Mouse (Mus musculus) liver, embryonic 11.5 days (tissue): ENCODE measurements around the gene Sugct. TPM values are rescaled to one million over a fixed set of nuclear protein-coding genes. Genes with fewer than 3 reads are reported as not detected.

Experiments used
- ATAC-seq: fragments of 200-750 bp; cut with Nextera tagmentation; replicated peaks from 2 replicates; pipeline ENCODE4 v1.8.0; 2017; ENCODE audit warnings: moderate number of reproducible peaks, mild to moderate bottlenecking, moderate TSS enrichment, moderate library complexity; ENCODE audit not compliant: low FRiP score
- DNase-seq: peaks from one replicate; pipeline ENCODE4 v3.0.0-alpha.2; 2017; ENCODE audit warnings: low spot score
- H3K27ac ChIP-seq: fragments of 300-500 bp; sonication (generic); 2 replicates; pipeline ENCODE4 v1.5.1; 2014; ENCODE audit warnings: mild to moderate bottlenecking, low read depth, low read length, control low read depth
- H3K27me3 ChIP-seq: fragments of 300-500 bp; sonication (generic); replicated peaks from 2 replicates; pipeline ENCODE4 v1.6.1; 2014; ENCODE audit warnings: low read length, mixed read lengths; ENCODE audit not compliant: control insufficient read depth, insufficient read depth
- H3K36me3 ChIP-seq: fragments of 300-500 bp; sonication (generic); 2 replicates; pipeline ENCODE4 v1.6.1; 2014; ENCODE audit warnings: mild to moderate bottlenecking, low read length, moderate library complexity, mixed read lengths; ENCODE audit not compliant: control insufficient read depth, insufficient read depth
- H3K4me1 ChIP-seq: fragments of 300-500 bp; sonication (generic); replicated peaks from 2 replicates; pipeline ENCODE4 v1.6.1; 2014; ENCODE audit warnings: low read length, mixed read lengths; ENCODE audit not compliant: control insufficient read depth, insufficient read depth
- H3K4me2 ChIP-seq: fragments of 300-500 bp; sonication (generic); 2 replicates; pipeline ENCODE4 v1.6.1; 2014; ENCODE audit warnings: mild to moderate bottlenecking, control low read depth, moderate library complexity
- H3K4me3 ChIP-seq: fragments of 300-500 bp; sonication (generic); 2 replicates; pipeline ENCODE4 v1.5.1; 2014; ENCODE audit warnings: low read depth, low read length, control low read depth
- H3K9ac ChIP-seq: fragments of 300-500 bp; sonication (generic); 2 replicates; pipeline ENCODE4 v1.6.1; 2014; ENCODE audit warnings: low read depth, low read length, control low read depth
- H3K9me3 ChIP-seq: fragments of 300-500 bp; sonication (generic); 2 replicates; pipeline ENCODE4 v1.6.1; 2016; ENCODE audit warnings: low read length, inconsistent platforms, mixed read lengths; ENCODE audit not compliant: control insufficient read depth
- WGBS: fragments of 180-500 bp; shearing (Covaris S2); extraction: QIAGEN DNeasy Blood & Tissue Kit; methylation state at CpG from one replicate; pipeline ENCODE4 v1.1.7; 2014; 5-methylcytosine and 5-hydroxymethylcytosine counted together
- polyA plus RNA-seq: library from polyadenylated mRNA; unstranded; fragments of >200 nt; fragmentation: Nextera tagmentation; extraction: Ambion mirVana; gene quantifications from 2 replicates; pipeline ENCODE4 v1.2.1, GENCODE M21; 2014

Gene Sugct
- 2.6 and 2.8 TPM in 2 replicates for polyA plus RNA-seq

DNA sequence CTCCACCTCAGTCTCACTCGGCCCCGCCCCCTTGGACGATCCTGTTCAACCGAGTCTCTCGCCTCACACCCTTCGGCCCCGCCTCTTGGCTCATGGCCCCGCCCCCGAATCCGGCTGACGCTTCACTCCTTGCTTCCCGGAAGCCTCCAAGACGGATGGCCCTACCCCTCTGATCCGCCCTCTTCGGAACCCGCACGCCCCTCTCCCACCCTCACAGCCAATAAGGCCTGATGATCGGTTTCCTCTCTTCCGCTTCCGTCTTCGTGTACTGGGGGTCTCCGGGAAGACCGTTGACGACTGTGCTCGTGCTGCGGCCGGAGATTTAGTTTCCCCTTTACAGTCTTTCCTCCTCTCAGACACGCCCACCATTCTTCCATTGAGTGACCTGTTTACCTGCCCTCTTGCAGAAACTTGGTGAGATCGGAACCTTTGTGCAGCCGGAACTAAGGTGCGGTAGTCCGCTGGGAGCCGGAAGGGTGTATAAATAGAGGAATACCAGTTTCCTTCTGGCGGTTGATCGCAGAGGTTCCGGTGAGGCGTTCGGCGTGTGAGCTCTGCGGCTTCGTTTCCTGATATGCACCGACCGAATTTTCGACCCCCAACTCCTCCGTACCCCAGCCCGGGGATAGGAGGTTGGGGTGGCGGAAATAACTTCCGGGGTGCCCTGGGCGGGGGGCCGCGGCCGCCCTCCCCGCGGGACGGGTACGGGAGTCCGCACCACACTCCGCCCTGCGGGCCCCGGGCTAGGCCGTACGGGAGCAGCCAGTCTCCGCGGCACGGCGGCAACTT, at the start of gene Sugct, which contains the start of gene Mplkip:
Gene Sugct, minus strand, starts transcription at position 643 of the 789 bp plus-strand sequence.
Gene Mplkip, plus strand, starts transcription at position 282 of the 789 bp plus-strand sequence.
- Histone ChIP-seq H3K27ac (peak within 1 kb of the TSS; percentile 92), H3K9ac (peak within 1 kb of the TSS; percentile 95), H3K4me1 (peaks cover 4% of the 10 kb centered on the region; the same call in 1 of the 2 replicates), H3K4me2 (peak within 1 kb of the TSS; percentile 71), H3K9me3 (no peaks in the 10 kb centered on the region), H3K36me3 (no peaks in the 10 kb centered on the region), H3K4me3 (peak within 1 kb of the TSS; percentile 83), H3K27me3 (no peaks in the 10 kb centered on the region)
- DNase-seq (peak; percentile 100), ATAC-seq (peak; percentile 97)
- under 1% methylated on average over 65 of the region's 66 CpGs for WGBS

DNA sequence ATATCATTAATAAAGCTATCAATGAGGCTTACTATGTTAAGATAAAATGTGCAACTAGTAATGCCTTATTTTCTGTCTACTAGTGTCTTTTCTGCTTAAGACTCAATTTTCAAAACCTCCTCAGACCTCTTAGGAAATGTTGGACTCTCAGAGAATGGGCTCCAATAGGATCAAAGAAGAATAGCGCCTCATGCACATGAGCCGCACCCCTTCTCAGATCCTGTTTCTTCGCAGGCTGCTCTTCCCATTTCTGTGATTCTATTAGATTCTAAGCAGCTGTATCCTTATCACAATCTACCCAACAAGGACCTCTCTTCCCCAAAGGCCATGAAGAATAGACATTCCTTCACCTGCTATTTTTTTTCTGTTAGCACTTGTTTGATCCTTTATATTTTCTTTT, 33.4 kb upstream of the Sugct start:
- Histone ChIP-seq H3K27me3 (no peaks in the 10 kb centered on the region), H3K9ac (no peak overlapping the region), H3K4me1 (no peaks in the 10 kb centered on the region), H3K27ac (no peak overlapping the region), H3K4me3 (no peak overlapping the region), H3K9me3 (no peaks in the 10 kb centered on the region), H3K36me3 (peaks cover 5% of the 10 kb centered on the region; the same call in 1 of the 2 replicates), H3K4me2 (no peak overlapping the region)
- DNase-seq: no peak
- 89% methylated on average over 3 of the region's 3 CpGs for WGBS
- no peak for ATAC-seq

DNA sequence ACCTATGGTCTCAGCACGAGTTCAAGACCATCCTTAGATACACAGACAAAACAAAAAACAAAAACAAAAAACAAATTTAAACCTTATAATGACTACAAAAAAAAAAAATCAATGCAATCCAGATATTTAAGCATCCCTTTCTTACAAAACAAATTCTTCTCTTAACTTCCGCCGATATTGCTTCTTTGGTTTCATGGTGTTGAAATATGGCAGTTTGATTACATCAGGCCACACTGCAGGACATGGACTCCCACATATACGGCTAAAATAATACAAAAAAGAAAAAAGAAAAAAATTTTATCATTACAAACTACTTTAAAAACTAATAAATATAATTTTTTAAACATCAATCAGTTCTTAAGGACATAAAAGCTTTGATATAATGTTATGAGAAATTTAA, 32.6 kb upstream of the Sugct start:
- Histone ChIP-seq H3K4me2 (no peak overlapping the region), H3K4me1 (no peaks in the 10 kb centered on the region), H3K9me3 (no peaks in the 10 kb centered on the region), H3K9ac (no peak overlapping the region), H3K27me3 (no peaks in the 10 kb centered on the region), H3K27ac (no peak overlapping the region), H3K4me3 (no peak overlapping the region), H3K36me3 (peaks cover 5% of the 10 kb centered on the region; the same call in 1 of the 2 replicates)
- DNase-seq: no peak
- WGBS: 87% methylated on average over 4 of the region's 4 CpGs
- ATAC-seq: no peak

DNA sequence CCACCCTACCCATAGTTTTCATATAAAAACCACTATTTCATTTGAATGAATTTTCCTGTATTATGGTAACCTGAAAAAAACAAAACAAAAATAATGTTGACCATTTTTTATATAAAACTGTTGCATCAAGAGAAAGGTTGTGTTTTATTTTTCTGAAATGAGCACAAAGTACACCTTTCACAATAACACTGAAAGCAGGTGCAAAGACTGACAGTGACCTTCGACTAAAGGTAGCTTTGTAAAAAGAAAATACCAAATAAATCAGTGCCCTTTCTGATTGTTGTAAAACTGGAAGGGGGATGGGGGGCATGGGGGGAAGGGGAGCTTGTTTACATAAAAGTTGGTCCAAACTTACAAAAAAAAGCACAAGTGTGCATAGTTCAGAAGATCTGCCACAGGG, 22.0 kb upstream of the Sugct start:
- WGBS: 92% methylated on average over 1 of the region's 1 CpGs
- Histone ChIP-seq H3K9ac (no peak overlapping the region), H3K27ac (no peak overlapping the region), H3K36me3 (peaks cover 11% of the 10 kb centered on the region), H3K4me2 (no peak overlapping the region), H3K4me3 (no peak overlapping the region), H3K27me3 (no peaks in the 10 kb centered on the region), H3K4me1 (no peaks in the 10 kb centered on the region), H3K9me3 (no peaks in the 10 kb centered on the region)
- DNase-seq: no peak
- no peak for ATAC-seq

DNA sequence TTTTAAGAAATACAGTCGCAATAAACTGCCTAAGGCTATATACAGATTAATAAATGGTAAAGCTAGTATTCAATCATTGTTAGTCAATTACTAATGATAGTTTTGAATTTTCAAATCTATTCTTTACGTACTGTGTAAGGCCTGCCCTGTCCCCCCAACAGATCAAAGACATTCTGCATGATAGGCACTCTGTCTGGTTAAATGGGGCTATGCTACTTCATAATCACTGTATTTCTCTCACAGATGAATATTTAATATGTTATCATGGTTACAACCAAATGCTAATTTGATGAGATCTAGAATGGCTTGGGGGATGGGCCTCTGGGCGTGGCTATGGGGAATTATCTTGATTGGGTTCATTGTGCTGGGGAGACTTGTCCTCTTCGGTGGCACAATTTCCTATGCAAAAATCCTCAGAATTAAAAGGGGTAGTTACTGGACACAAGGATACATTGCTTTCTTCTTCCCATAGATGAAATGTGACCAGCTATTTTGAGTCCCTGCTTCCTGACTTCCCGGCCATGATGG, 13.5 kb upstream of the Sugct start:
- WGBS: 85% methylated on average over 5 of the region's 5 CpGs
- no peak for ATAC-seq
- no peak for DNase-seq

DNA sequence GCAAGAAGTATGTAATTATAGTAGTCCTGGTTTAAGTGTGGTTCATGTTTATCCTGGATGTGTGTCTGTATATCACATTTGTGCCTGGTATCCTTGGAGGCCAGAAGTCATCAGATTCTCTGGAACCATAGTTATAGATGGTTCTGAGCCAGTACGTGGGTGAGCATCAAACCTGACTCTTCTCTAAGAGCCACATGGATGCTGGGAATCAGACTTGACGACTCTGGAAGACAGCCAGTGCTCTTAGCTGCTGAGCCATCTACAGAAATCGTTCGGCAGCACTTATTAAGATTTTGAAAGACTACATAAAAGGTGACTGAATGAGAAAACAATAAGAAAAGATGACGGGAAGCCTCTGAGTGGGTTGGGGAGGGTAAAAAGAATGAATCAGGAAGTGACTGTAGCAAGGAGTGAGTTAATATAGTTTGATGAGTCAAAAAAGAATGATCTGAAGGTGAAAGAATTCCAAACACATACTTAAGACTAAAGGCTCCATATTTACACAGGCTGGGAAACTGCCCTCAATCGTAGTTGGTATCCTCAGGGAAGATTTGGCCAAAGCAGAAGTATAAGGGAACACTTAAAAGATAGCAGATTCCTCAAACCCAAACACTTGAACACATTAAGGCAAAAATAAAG, 10.0 kb upstream of the Sugct start:
- H3K4me3 ChIP-seq: no peak overlapping the region
- H3K4me1 ChIP-seq: no peaks in the 10 kb centered on the region
- WGBS: 84% methylated on average over 6 of the region's 6 CpGs
- H3K9me3 ChIP-seq: no peaks in the 10 kb centered on the region
- ATAC-seq: no peak
- no peak overlapping the region for H3K4me2 ChIP-seq
- H3K27ac ChIP-seq: no peak overlapping the region
- no peak for DNase-seq
- no peak overlapping the region for H3K9ac ChIP-seq
- no peaks in the 10 kb centered on the region for H3K36me3 ChIP-seq
- H3K27me3 ChIP-seq: no peaks in the 10 kb centered on the region

More for the DNA sequence above, 13.5 kb upstream of the Sugct start:
- no peak overlapping the region for H3K4me2 ChIP-seq
- no peak overlapping the region for H3K9ac ChIP-seq
- H3K27me3 ChIP-seq: no peaks in the 10 kb centered on the region
- H3K9me3 ChIP-seq: no peaks in the 10 kb centered on the region
- no peaks in the 10 kb centered on the region for H3K36me3 ChIP-seq
- no peaks in the 10 kb centered on the region for H3K4me1 ChIP-seq
- H3K27ac ChIP-seq: no peak overlapping the region
- no peak overlapping the region for H3K4me3 ChIP-seq

DNA sequence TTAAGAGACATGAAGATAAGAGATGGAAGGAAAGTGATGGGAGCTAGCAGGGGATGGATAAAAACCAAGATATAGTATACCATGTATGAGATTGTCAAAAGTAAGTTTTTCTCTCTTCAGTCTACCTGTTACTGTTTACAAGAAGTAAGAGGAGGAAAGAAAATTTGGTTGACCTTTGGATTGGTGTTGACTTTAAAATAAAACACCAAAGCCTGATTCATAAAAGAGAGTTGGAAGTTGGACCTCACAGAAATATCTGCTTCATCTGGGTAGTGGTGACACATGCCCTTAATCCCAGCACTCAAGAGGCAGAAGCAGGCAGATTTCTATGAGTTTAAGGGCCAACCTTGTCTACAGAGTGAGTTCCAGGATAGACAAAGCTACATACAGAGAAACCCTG, 7.0 kb upstream of the Sugct start:
- no peak overlapping the region for H3K4me2 ChIP-seq
- no peak overlapping the region for H3K9ac ChIP-seq
- no peak overlapping the region for H3K27ac ChIP-seq
- H3K4me1 ChIP-seq: no peaks in the 10 kb centered on the region
- no peak for ATAC-seq
- H3K9me3 ChIP-seq: no peaks in the 10 kb centered on the region
- no peak overlapping the region for H3K4me3 ChIP-seq
- H3K27me3 ChIP-seq: no peaks in the 10 kb centered on the region
- no peaks in the 10 kb centered on the region for H3K36me3 ChIP-seq
- no peak for DNase-seq

DNA sequence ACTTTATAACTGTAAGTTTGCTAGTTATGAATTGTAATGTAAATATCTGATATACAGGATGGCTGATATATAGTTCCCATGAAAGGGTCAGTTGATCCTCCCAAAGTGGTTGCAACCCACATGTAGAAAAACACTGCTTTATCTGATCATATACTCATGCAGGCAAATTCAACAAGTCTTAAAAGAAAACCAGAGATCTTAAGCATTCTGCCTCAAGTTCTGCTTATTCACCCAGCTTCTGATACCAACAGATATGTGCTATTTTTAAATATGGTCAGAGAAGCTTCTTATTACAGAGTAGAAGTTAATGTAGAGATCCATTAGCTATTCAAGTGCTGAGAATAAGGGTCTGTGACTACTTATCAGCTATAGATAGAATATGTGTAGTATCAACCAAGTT, 6.0 kb upstream of the Sugct start:
- Histone ChIP-seq H3K9ac (no peak overlapping the region), H3K27ac (no peak overlapping the region), H3K36me3 (no peaks in the 10 kb centered on the region), H3K4me2 (no peak overlapping the region), H3K27me3 (no peaks in the 10 kb centered on the region), H3K4me1 (no peaks in the 10 kb centered on the region), H3K4me3 (no peak overlapping the region), H3K9me3 (no peaks in the 10 kb centered on the region)
- DNase-seq (no peak), ATAC-seq (no peak)
